Mouse (Mus musculus) liver, embryonic 11.5 days (tissue): ENCODE results near the gene En1. TPM values are rescaled to one million over a fixed set of nuclear protein-coding genes. Genes with fewer than 3 reads are reported as not detected.

Source experiments
- ATAC-seq: fragments of 200-750 bp; cut with Nextera tagmentation; replicated peaks from 2 replicates; pipeline ENCODE4 v1.8.0; 2017; ENCODE audit warnings: moderate number of reproducible peaks, mild to moderate bottlenecking, moderate TSS enrichment, moderate library complexity; ENCODE audit not compliant: low FRiP score
- DNase-seq: peaks from one replicate; pipeline ENCODE4 v3.0.0-alpha.2; 2017; ENCODE audit warnings: low spot score
- H3K27ac ChIP-seq: fragments of 300-500 bp; sonication (generic); 2 replicates; pipeline ENCODE4 v1.5.1; 2014; ENCODE audit warnings: mild to moderate bottlenecking, low read depth, low read length, control low read depth
- H3K27me3 ChIP-seq: fragments of 300-500 bp; sonication (generic); replicated peaks from 2 replicates; pipeline ENCODE4 v1.6.1; 2014; ENCODE audit warnings: low read length, mixed read lengths; ENCODE audit not compliant: control insufficient read depth, insufficient read depth
- H3K36me3 ChIP-seq: fragments of 300-500 bp; sonication (generic); 2 replicates; pipeline ENCODE4 v1.6.1; 2014; ENCODE audit warnings: mild to moderate bottlenecking, low read length, moderate library complexity, mixed read lengths; ENCODE audit not compliant: control insufficient read depth, insufficient read depth
- H3K4me1 ChIP-seq: fragments of 300-500 bp; sonication (generic); replicated peaks from 2 replicates; pipeline ENCODE4 v1.6.1; 2014; ENCODE audit warnings: low read length, mixed read lengths; ENCODE audit not compliant: control insufficient read depth, insufficient read depth
- H3K4me2 ChIP-seq: fragments of 300-500 bp; sonication (generic); 2 replicates; pipeline ENCODE4 v1.6.1; 2014; ENCODE audit warnings: mild to moderate bottlenecking, control low read depth, moderate library complexity
- H3K4me3 ChIP-seq: fragments of 300-500 bp; sonication (generic); 2 replicates; pipeline ENCODE4 v1.5.1; 2014; ENCODE audit warnings: low read depth, low read length, control low read depth
- H3K9ac ChIP-seq: fragments of 300-500 bp; sonication (generic); 2 replicates; pipeline ENCODE4 v1.6.1; 2014; ENCODE audit warnings: low read depth, low read length, control low read depth
- H3K9me3 ChIP-seq: fragments of 300-500 bp; sonication (generic); 2 replicates; pipeline ENCODE4 v1.6.1; 2016; ENCODE audit warnings: low read length, inconsistent platforms, mixed read lengths; ENCODE audit not compliant: control insufficient read depth
- WGBS: fragments of 180-500 bp; shearing (Covaris S2); extraction: QIAGEN DNeasy Blood & Tissue Kit; methylation state at CpG from one replicate; pipeline ENCODE4 v1.1.7; 2014; 5-methylcytosine and 5-hydroxymethylcytosine counted together
- polyA plus RNA-seq: library from polyadenylated mRNA; unstranded; fragments of >200 nt; fragmentation: Nextera tagmentation; extraction: Ambion mirVana; gene quantifications from 2 replicates; pipeline ENCODE4 v1.2.1, GENCODE M21; 2014

Gene En1
- polyA plus RNA-seq, 1 experiment from 2014 or later = 1.1 TPM

DNA sequence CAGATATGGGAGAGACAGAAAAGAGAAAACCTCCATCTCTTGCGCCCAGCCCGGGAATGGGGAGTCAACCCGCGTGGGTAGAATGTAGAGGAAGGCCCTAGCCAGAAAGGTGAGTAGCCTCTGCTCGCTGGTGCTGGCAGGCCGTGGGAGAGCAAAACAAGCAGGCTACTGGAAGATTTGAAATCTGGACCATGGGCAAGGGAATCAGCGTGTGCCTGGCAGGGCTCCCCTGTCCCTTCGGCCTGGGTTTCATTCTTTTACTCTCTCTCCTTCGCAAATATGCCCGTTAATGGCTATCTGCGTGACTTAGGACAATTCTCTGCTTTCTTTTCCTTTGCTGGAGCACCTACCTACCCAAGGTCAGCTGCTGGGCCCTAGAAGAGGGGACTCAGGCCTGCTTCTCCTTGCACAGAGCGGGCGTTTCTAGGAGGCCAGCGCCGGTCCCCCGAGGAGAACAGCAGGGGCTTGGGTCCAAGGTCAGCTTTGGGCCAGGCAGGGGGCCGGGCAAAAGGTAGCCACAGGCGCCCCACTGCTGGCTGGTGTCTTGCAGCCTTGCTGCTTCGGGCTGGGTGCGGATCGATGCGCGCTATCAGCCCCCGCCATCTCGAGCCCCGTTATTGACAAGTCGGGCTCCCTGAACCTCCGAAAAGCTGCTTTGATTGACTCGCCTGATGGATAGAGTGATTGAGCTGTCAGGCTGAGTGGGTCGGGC is 2.4 kb downstream of the En1 start:
- no peak overlapping the region for H3K9ac ChIP-seq
- ATAC-seq = no peak
- no peak overlapping the region for H3K27ac ChIP-seq
- DNase-seq = no peak
- no peaks in the 10 kb centered on the region for H3K4me1 ChIP-seq
- H3K27me3 ChIP-seq = peaks cover 99% of the 10 kb centered on the region
- 4% methylated on average over 30 of the region's 30 CpGs for WGBS
- H3K36me3 ChIP-seq = no peaks in the 10 kb centered on the region
- no peaks in the 10 kb centered on the region for H3K9me3 ChIP-seq
- H3K4me3 ChIP-seq = no peak overlapping the region; the same call in 1 of the 2 replicates
- no peak overlapping the region for H3K4me2 ChIP-seq

DNA sequence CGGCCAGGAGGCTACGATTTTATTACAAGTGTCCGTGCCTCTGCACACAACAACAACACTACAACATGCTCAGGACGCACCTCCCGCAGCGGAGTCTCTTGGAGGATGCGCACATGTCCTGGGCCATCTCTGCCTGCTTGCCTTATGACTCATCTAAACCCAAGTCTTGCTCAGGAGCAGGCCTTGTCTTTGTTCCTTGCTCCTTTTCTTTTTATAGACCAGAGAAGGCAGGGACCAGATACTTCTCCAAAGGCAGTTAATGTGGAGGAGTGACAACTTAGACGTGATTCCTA is 2.9 kb downstream of the En1 start:
- no peak for ATAC-seq
- WGBS = 3% methylated on average over 8 of the region's 8 CpGs
- no peaks in the 10 kb centered on the region for H3K4me1 ChIP-seq
- no peaks in the 10 kb centered on the region for H3K9me3 ChIP-seq
- no peak overlapping the region for H3K4me2 ChIP-seq
- no peaks in the 10 kb centered on the region for H3K36me3 ChIP-seq
- no peak overlapping the region for H3K4me3 ChIP-seq
- H3K9ac ChIP-seq = no peak overlapping the region
- H3K27me3 ChIP-seq = peaks cover 99% of the 10 kb centered on the region
- H3K27ac ChIP-seq = no peak overlapping the region
- no peak for DNase-seq

DNA sequence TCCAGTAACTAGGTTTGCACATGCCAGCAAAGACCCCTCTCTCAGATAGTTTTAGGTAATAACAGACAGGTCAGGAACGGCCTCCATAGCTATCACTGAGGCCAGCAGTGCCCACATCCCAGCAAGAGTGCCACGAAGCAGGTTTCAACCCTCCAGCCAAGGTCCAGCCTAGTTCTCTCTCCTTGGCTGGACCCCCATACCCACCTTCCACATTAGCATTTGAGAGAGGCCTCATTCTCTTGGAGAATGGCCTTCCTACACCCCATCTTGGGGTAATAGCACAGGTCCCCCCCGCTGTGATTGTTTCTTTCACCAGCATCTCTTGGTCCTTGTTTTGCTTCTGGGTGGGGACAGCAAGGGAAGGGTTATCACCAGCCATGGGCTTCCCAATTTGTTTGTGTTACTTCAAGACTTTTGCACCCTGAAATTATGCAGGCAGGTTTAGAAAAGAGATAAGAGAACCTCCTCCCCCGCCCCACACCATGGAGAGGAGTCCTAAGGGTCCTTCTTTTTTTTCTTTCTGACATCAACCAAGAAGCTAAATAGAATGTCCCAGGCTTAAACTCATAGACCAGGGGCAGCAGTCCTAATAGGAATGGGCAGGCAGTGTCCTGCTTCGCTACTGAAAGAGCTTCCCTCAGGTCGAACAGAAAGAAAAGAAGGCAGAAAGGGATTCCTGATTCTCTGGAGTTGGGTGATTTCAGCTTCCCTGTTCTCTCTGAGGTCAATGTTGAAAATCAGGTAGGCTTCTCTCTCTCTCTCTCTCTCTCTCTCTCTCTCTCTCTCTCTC is 3.5 kb downstream of the En1 start:
- Histone ChIP-seq H3K9ac (no peak overlapping the region), H3K4me3 (no peak overlapping the region), H3K9me3 (no peaks in the 10 kb centered on the region), H3K27ac (no peak overlapping the region), H3K4me1 (no peaks in the 10 kb centered on the region), H3K27me3 (peaks cover 99% of the 10 kb centered on the region), H3K36me3 (no peaks in the 10 kb centered on the region), H3K4me2 (no peak overlapping the region; the same call in 1 of the 2 replicates)
- ATAC-seq (no peak), DNase-seq (no peak)
- WGBS = 8% methylated on average over 6 of the region's 6 CpGs

DNA sequence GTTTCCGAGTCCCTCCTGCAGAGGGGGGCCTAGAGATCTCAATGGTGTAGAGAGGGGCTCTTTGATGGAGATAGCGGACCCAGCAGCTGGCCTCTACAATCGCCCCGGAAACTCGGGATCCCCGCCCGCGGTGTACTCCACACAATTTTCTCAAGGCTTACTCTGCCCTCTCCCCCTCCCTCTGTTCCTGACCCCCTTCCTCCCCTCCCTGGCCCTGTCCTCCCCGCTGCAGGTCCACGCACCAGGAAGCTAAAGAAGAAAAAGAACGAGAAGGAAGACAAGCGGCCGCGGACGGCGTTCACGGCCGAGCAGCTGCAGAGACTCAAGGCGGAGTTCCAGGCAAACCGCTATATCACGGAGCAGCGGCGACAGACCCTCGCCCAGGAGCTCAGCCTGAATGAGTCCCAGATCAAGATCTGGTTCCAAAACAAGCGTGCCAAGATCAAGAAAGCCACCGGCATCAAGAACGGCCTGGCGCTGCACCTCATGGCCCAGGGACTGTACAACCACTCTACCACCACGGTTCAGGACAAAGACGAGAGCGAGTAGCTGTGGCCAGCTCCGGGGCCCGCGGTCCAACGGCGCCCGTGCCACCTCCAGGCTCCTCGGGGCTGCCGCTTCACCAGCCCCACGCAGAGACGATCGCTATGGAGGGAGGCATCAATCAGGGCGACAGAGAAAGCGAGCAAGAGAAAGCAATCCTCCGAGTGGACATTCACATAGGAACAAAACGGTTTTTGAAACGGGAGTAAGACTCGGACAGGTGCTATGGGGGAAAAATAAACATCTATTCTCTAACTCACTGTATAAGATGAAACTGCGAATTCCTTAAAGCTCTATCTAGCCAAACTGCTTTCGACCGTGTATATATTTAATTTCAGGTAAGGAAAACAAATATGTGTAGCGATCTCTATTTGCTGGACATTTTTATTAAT is 4.7 kb downstream of the En1 start:
- Histone ChIP-seq H3K4me3 (0 out of 2 replicates have a peak overlapping the region, but pooled peaks have one; percentile 2), H3K9me3 (no peaks in the 10 kb centered on the region), H3K4me2 (peak overlapping the region; percentile 29), H3K27me3 (peaks cover 99% of the 10 kb centered on the region), H3K36me3 (no peaks in the 10 kb centered on the region), H3K4me1 (no peaks in the 10 kb centered on the region), H3K9ac (no peak overlapping the region), H3K27ac (no peak overlapping the region)
- no peak for DNase-seq
- no peak; the same call in 1 of the 2 replicates for ATAC-seq
- WGBS = 2% methylated on average over 51 of the region's 52 CpGs

DNA sequence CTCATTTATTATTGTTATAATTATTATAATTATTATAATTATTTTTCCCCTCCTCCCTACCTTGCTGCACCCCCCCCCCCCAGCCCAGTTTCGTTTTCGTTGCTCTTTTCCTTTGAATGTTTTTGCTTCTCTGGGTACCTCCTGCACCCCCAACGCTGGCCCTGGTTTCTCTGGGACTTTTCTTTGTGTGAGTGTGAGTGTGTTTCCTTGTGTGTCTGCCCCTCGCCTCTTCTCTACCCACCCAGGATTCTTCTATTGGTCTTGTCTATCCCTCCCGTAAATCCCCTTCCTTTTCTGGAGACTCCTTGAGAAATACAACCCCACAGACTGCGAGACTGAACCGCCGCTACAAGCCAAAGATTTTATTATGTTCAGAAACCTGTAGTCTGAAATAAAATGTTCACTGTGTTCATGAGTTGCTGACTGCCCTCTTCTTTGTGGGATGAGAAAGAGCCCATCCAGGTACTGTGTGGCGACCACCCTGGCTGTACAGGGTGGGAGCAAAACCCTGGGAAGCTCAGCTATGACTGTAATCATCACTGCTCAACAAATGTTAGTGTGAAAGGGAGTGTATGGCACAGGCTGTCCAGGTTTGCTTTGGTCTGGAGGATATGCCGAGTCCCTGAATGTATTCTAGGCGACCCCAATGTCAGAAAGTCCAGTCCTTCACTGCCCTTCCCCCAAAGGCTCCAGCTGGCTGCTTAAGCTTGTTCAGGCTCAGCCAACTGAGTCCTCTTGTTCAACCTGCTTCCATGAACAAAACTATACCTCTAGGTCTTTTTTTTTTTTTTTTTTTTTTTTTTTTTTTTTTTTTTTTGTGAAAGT is 5.6 kb downstream of the En1 start:
- DNase-seq = no peak
- ATAC-seq = no peak
- Histone ChIP-seq H3K4me2 (no peak overlapping the region), H3K27me3 (peaks cover 99% of the 10 kb centered on the region), H3K9me3 (no peaks in the 10 kb centered on the region), H3K9ac (no peak overlapping the region), H3K4me3 (no peak overlapping the region), H3K4me1 (no peaks in the 10 kb centered on the region), H3K36me3 (no peaks in the 10 kb centered on the region), H3K27ac (no peak overlapping the region)
- 12% methylated on average over 11 of the region's 11 CpGs for whole genome bisulfite sequencing

DNA sequence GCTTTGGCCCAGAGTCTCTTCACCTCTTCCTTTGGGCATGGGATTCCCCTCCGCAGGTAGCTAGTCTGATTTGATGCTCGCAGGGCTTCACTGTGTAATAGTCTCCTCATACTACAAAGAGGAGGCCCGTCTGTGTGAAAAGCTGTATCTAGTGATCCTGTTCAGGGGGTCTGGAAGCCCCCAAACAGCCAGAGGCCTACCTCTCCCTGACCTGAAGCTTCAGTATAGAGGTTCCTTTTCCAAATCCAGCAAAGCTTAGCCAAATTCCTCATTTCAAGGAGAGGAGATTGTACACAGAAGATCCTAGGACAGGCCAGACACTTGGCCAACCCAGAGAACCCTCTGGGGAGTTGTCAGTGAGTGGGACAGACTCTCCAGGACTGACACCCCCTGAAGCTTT is 6.2 kb downstream of the En1 start:
- WGBS = 35% methylated on average over 3 of the region's 3 CpGs
- Histone ChIP-seq H3K27me3 (peaks cover 99% of the 10 kb centered on the region), H3K9ac (no peak overlapping the region), H3K36me3 (no peaks in the 10 kb centered on the region), H3K4me2 (no peak overlapping the region), H3K4me1 (no peaks in the 10 kb centered on the region), H3K4me3 (no peak overlapping the region), H3K9me3 (no peaks in the 10 kb centered on the region), H3K27ac (no peak overlapping the region)
- ATAC-seq (no peak), DNase-seq (no peak)

DNA sequence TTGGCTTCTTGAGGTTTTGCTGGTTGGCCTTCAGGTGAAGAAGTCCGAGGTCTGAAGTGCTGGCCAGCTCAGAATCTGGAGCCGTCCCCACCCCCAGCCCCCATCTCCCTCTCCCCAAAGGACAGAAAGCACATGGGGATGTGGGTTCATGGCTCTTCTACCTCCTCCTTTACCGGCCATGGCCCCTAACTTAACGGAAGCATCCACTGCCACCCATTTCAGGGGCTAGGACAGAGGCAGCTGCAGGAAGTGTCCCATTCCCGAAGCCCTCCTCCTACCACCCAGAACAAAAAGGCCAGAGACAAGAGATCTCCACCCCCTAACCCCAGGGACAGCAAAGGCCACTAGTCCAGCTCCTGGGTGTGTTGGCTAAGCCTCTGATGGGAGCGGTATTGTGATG is 7.4 kb downstream of the En1 start:
- 4% methylated on average over 6 of the region's 6 CpGs for WGBS
- Histone ChIP-seq H3K4me1 (no peaks in the 10 kb centered on the region), H3K4me2 (no peak overlapping the region), H3K27ac (no peak overlapping the region), H3K27me3 (peaks cover 99% of the 10 kb centered on the region), H3K9me3 (no peaks in the 10 kb centered on the region), H3K4me3 (no peak overlapping the region), H3K36me3 (no peaks in the 10 kb centered on the region), H3K9ac (no peak overlapping the region)
- DNase-seq = no peak
- ATAC-seq = no peak
